Mouse (Mus musculus) cortical plate, adult 2 months (tissue): ENCODE measurements around the gene Foxp1.

Experiments
- CTCF ChIP-seq: fragments of 200-500 bp; IDR thresholded peaks from 2 replicates; pipeline ENCODE4 v1.5.1; 2011; ENCODE audit warnings: mild to moderate bottlenecking, control low read depth, low read length; ENCODE audit not compliant: insufficient read depth; ENCODE audit errors: extremely low read depth
- POLR2A ChIP-seq: fragments of 200-500 bp; IDR thresholded peaks from 2 replicates; pipeline ENCODE4 v1.6.1; 2011; ENCODE audit warnings: mild to moderate bottlenecking, low read length, control low read depth; ENCODE audit not compliant: insufficient read depth; ENCODE audit errors: extremely low read depth

DNA sequence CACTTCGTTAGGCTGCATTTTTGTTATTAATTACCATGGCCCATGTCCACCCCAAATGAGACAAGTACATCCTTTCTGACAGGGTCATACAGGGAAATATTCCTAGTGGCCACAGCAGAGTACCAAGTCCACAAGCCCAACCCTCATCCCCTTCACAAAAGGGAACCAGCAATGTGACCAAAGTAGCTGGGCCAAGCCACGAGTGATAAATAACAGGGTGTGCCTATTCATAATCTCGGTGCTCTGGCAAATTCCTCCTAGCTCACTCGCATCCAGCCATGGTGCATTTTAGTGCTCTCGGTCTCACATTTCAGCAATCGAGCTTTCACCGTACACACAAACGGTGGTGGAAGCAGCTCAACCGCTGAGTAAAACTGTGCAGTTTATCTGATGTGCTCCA is 119.6 kb downstream of the Foxp1 start:
- no peak for TF ChIP-seq POLR2A
- TF ChIP-seq CTCF: no peak
